Mouse (Mus musculus): ENCODE measurements around the gene Rom1. TPM values are rescaled to one million over a fixed set of nuclear protein-coding genes. Genes with fewer than 3 reads are reported as not detected.

The Rom1 gene
- polyA plus RNA-seq, 1 experiment: 6.0 TPM

- peaks cover 12% of the 10 kb centered on the region for H3K36me3 ChIP-seq (ENCODE audit: control insufficient read depth, insufficient read depth)
- H3K4me2 ChIP-seq (ENCODE audit: low read depth): peak overlapping the region; percentile 97
- H3K27me3 ChIP-seq (ENCODE audit: control insufficient read depth, insufficient read depth, insufficient read length): no peaks in the 10 kb centered on the region
- H3K4me3 ChIP-seq: peak overlapping the region; percentile 94
- peak overlapping the region; percentile 97 for H3ac ChIP-seq (ENCODE audit: control insufficient read depth, insufficient read length)
- H3K79me2 ChIP-seq (ENCODE audit: control insufficient read depth, insufficient read depth): peaks cover 28% of the 10 kb centered on the region
- TF ChIP-seq SRF (IDR thresholded peaks at IDR 0.05; ENCODE audit: control insufficient read depth, insufficient read length, low read depth): no peak
These were observed 12.0 kb upstream of the Rom1 start for GRCm38 (mm10) chr19:8941136-8941514.

GRCm38 (mm10) chr19:8940526-8941133 is 11.5 kb upstream of the Rom1 start:
- Histone ChIP-seq H3K27me3 (ENCODE audit: control insufficient read depth, insufficient read depth, insufficient read length) (no peaks in the 10 kb centered on the region), H3K4me3 (peak overlapping the region; percentile 94), H3ac (ENCODE audit: control insufficient read depth, insufficient read length) (peak overlapping the region; percentile 97), H3K79me2 (ENCODE audit: control insufficient read depth, insufficient read depth) (peaks cover 28% of the 10 kb centered on the region), H3K36me3 (ENCODE audit: control insufficient read depth, insufficient read depth) (peaks cover 9% of the 10 kb centered on the region), H3K4me2 (ENCODE audit: low read depth) (peak overlapping the region; percentile 97)
- TF ChIP-seq MAX (IDR thresholded peaks at IDR 0.05; ENCODE audit: low read depth) (no peak), SRF (IDR thresholded peaks at IDR 0.05; ENCODE audit: control insufficient read depth, insufficient read length, low read depth) (no peak), TCF3 (IDR thresholded peaks at IDR 0.05; ENCODE audit: insufficient read length, low read depth) (no peak), REST (IDR thresholded peaks at IDR 0.05; ENCODE audit: insufficient read depth, insufficient read length) (no peak), MYOG (IDR thresholded peaks at IDR 0.05; ENCODE audit: control insufficient read depth in 1 of 3, insufficient read depth in 1 of 3, insufficient read length in 2 of 3, low read depth in 2 of 3) (no peak), TCF12 (IDR thresholded peaks at IDR 0.05; ENCODE audit: insufficient read depth, poor library complexity, severe bottlenecking) (no peak), E2F4 (IDR thresholded peaks at IDR 0.05; ENCODE audit: insufficient read depth) (no peak)

GRCm38 (mm10) chr19:8936736-8937135 is 7.6 kb upstream of the Rom1 start:
- TF ChIP-seq SRF (IDR thresholded peaks at IDR 0.05; ENCODE audit: control insufficient read depth, insufficient read length, low read depth) (no peak), USF1 (IDR thresholded peaks at IDR 0.05; ENCODE audit: low read depth) (no peak), E2F4 (IDR thresholded peaks at IDR 0.05; ENCODE audit: insufficient read depth) (no peak), MYOG (IDR thresholded peaks at IDR 0.05; ENCODE audit: control insufficient read depth in 1 of 3, insufficient read depth in 1 of 3, insufficient read length in 2 of 3, low read depth in 2 of 3) (no peak), POLR2AphosphoS2 (IDR thresholded peaks at IDR 0.05; ENCODE audit: insufficient read length, low read depth) (no peak), MAX (IDR thresholded peaks at IDR 0.05; ENCODE audit: low read depth) (no peak), REST (IDR thresholded peaks at IDR 0.05; ENCODE audit: insufficient read depth, insufficient read length) (no peak), TCF3 (IDR thresholded peaks at IDR 0.05; ENCODE audit: insufficient read length, low read depth) (no peak), CEBPB (IDR thresholded peaks at IDR 0.05; ENCODE audit: insufficient read depth, poor library complexity, severe bottlenecking) (no peak), TCF12 (IDR thresholded peaks at IDR 0.05; ENCODE audit: insufficient read depth, poor library complexity, severe bottlenecking) (no peak), MYOD1 (IDR thresholded peaks at IDR 0.05; ENCODE audit: control insufficient read depth in 1 of 3, insufficient read length in 2 of 3, low read depth in 2 of 3) (no peak), POLR2A (IDR thresholded peaks at IDR 0.05; ENCODE audit: insufficient read length, low read depth) (no peak)
- peaks cover 13% of the 10 kb centered on the region for H3K36me3 ChIP-seq (ENCODE audit: control insufficient read depth, insufficient read depth)
- no peak overlapping the region for H3K4me3 ChIP-seq

GRCm38 (mm10) chr19:8930771-8931170 is 1.6 kb upstream of the Rom1 start:
- H3K4me3 ChIP-seq: peak overlapping the region; percentile 51
- peak overlapping the region; percentile 96 for H3K4me2 ChIP-seq (ENCODE audit: low read depth)
- TF ChIP-seq POLR2A (IDR thresholded peaks at IDR 0.05; ENCODE audit: insufficient read length, low read depth): no peak
- TF ChIP-seq TCF3 (IDR thresholded peaks at IDR 0.05; ENCODE audit: insufficient read length, low read depth): no peak
- no peak for TF ChIP-seq REST (IDR thresholded peaks at IDR 0.05; ENCODE audit: insufficient read depth, insufficient read length)
- TF ChIP-seq MYOG (IDR thresholded peaks at IDR 0.05; ENCODE audit: control insufficient read depth in 1 of 3, insufficient read depth in 1 of 3, insufficient read length in 2 of 3, low read depth in 2 of 3): no peak
- TF ChIP-seq POLR2AphosphoS2 (IDR thresholded peaks at IDR 0.05; ENCODE audit: insufficient read length, low read depth): no peak
- no peak for TF ChIP-seq TCF12 (IDR thresholded peaks at IDR 0.05; ENCODE audit: insufficient read depth, poor library complexity, severe bottlenecking)
- TF ChIP-seq MAX (IDR thresholded peaks at IDR 0.05; ENCODE audit: low read depth): no peak
- no peak for TF ChIP-seq USF1 (IDR thresholded peaks at IDR 0.05; ENCODE audit: low read depth)
- H3K27me3 ChIP-seq (ENCODE audit: control insufficient read depth, insufficient read depth, insufficient read length): no peaks in the 10 kb centered on the region
- H3K79me2 ChIP-seq (ENCODE audit: control insufficient read depth, insufficient read depth): peaks cover 4% of the 10 kb centered on the region
- H3K36me3 ChIP-seq (ENCODE audit: control insufficient read depth, insufficient read depth): peaks cover 18% of the 10 kb centered on the region
- H3ac ChIP-seq (ENCODE audit: control insufficient read depth, insufficient read length): peak overlapping the region; percentile 76

More at GRCm38 (mm10) chr19:8936736-8937135, 7.6 kb upstream of the Rom1 start:
- Histone ChIP-seq H3ac (ENCODE audit: control insufficient read depth, insufficient read length) (no peak overlapping the region), H3K79me2 (ENCODE audit: control insufficient read depth, insufficient read depth) (no peaks in the 10 kb centered on the region), H3K27me3 (ENCODE audit: control insufficient read depth, insufficient read depth, insufficient read length) (no peaks in the 10 kb centered on the region), H3K4me2 (ENCODE audit: low read depth) (no peak overlapping the region)

GRCm38 (mm10) chr19:8930117-8930516 is 961 bp upstream of the Rom1 start:
- TF ChIP-seq MYOD1 (IDR thresholded peaks at IDR 0.05; ENCODE audit: control insufficient read depth in 1 of 3, insufficient read length in 2 of 3, low read depth in 2 of 3) (no peak), SRF (IDR thresholded peaks at IDR 0.05; ENCODE audit: control insufficient read depth, insufficient read length, low read depth) (no peak), E2F4 (IDR thresholded peaks at IDR 0.05; ENCODE audit: insufficient read depth) (no peak), TCF12 (IDR thresholded peaks at IDR 0.05; ENCODE audit: insufficient read depth, poor library complexity, severe bottlenecking) (no peak), MAX (IDR thresholded peaks at IDR 0.05; ENCODE audit: low read depth) (no peak), CEBPB (IDR thresholded peaks at IDR 0.05; ENCODE audit: insufficient read depth, poor library complexity, severe bottlenecking) (no peak), POLR2A (IDR thresholded peaks at IDR 0.05; ENCODE audit: insufficient read length, low read depth) (no peak), USF1 (IDR thresholded peaks at IDR 0.05; ENCODE audit: low read depth) (no peak), TCF3 (IDR thresholded peaks at IDR 0.05; ENCODE audit: insufficient read length, low read depth) (no peak), MYOG (IDR thresholded peaks at IDR 0.05; ENCODE audit: control insufficient read depth in 1 of 3, insufficient read depth in 1 of 3, insufficient read length in 2 of 3, low read depth in 2 of 3) (no peak), POLR2AphosphoS2 (IDR thresholded peaks at IDR 0.05; ENCODE audit: insufficient read length, low read depth) (no peak), REST (IDR thresholded peaks at IDR 0.05; ENCODE audit: insufficient read depth, insufficient read length) (no peak)
- H3K4me3 ChIP-seq: peak overlapping the region; percentile 51
- H3K79me2 ChIP-seq (ENCODE audit: control insufficient read depth, insufficient read depth): peaks cover 4% of the 10 kb centered on the region
- H3K27me3 ChIP-seq (ENCODE audit: control insufficient read depth, insufficient read depth, insufficient read length): no peaks in the 10 kb centered on the region
- H3K4me2 ChIP-seq (ENCODE audit: low read depth): peak overlapping the region; percentile 96
- peak overlapping the region; percentile 76 for H3ac ChIP-seq (ENCODE audit: control insufficient read depth, insufficient read length)
- H3K36me3 ChIP-seq (ENCODE audit: control insufficient read depth, insufficient read depth): peaks cover 12% of the 10 kb centered on the region

Measured in myocyte (in vitro differentiated cells).